Mouse (Mus musculus): ENCODE measurements around the gene Mrgprf. TPM values are rescaled to one million over a fixed set of nuclear protein-coding genes. Genes with fewer than 3 reads are reported as not detected.

Gene Mrgprf
- total and polyA plus RNA-seq, 3 experiments, result not detected

- TF ChIP-seq GABPA (IDR thresholded peaks at IDR 0.05; ENCODE audit: low read depth, low read length) (no peak), RCOR1 (IDR thresholded peaks at IDR 0.05; ENCODE audit: low read depth, low read length) (no peak), MAZ (IDR thresholded peaks at IDR 0.05; ENCODE audit: low read depth, low read length) (no peak), MAX (IDR thresholded peaks at IDR 0.05; ENCODE audit: low read length) (no peak), HCFC1 (IDR thresholded peaks at IDR 0.05; ENCODE audit: low read depth, low read length) (no peak), ELF1 (IDR thresholded peaks at IDR 0.05; ENCODE audit: low read depth, low read length) (no peak), ZC3H11A (IDR thresholded peaks at IDR 0.05; ENCODE audit: low read depth, low read length) (no peak), GATA1 (IDR thresholded peaks at IDR 0.05; ENCODE audit: low read depth, low read length) (no peak), MEF2A (IDR thresholded peaks at IDR 0.05; ENCODE audit: extremely low read depth, insufficient replicate concordance, low read depth, low read length, poor library complexity, severe bottlenecking) (no peak), ETS1 (IDR thresholded peaks at IDR 0.05; ENCODE audit: low read depth, low read length) (no peak), UBTF (IDR thresholded peaks at IDR 0.05; ENCODE audit: borderline replicate concordance, insufficient read depth, low read depth, low read length) (no peak), CHD2 (IDR thresholded peaks at IDR 0.05; ENCODE audit: low read length) (no peak), SMC3 (IDR thresholded peaks at IDR 0.05; ENCODE audit: low read depth, low read length) (no peak), TAL1 (IDR thresholded peaks at IDR 0.05; ENCODE audit: low read length) (no peak)
- H3K36me3 ChIP-seq (ENCODE audit: control insufficient read depth in 1 of 2, insufficient read depth in 2 of 2, low read length in 2 of 2), result no peaks in the 10 kb centered on the region
- H3K9me3 ChIP-seq (replicated peaks; ENCODE audit: insufficient read depth, low read length), result no peaks in the 10 kb centered on the region
- no peak overlapping the region for H3K9ac ChIP-seq (ENCODE audit: control insufficient read depth, low read depth, low read length, poor library complexity, severe bottlenecking)
- no peak overlapping the region for H3K4me3 ChIP-seq (ENCODE audit: control insufficient read depth in 1 of 2, insufficient read depth in 1 of 2, low read depth in 2 of 2, low read length in 2 of 2)
- no peaks in the 10 kb centered on the region for H3K27me3 ChIP-seq (ENCODE audit: control insufficient read depth in 1 of 2, insufficient read depth in 2 of 2, low read length in 2 of 2)
- H3K79me2 ChIP-seq (ENCODE audit: control insufficient read depth, insufficient read depth, low read length, poor library complexity), result no peaks in the 10 kb centered on the region
- H3K4me1 ChIP-seq (ENCODE audit: control insufficient read depth in 1 of 2, insufficient read depth in 2 of 2, low read length in 2 of 2), result no peaks in the 10 kb centered on the region
- no peak overlapping the region for H3K27ac ChIP-seq (ENCODE audit: control insufficient read depth, low read depth, low read length)
- no peak for DNase-seq (ENCODE audit: low read depth, low spot score)
These were observed 29.4 kb downstream of the Mrgprf start for GRCm38 (mm10) chr7:145329982-145330381.

GRCm38 (mm10) chr7:145330641-145331040 lies 30.0 kb downstream of the Mrgprf start:
- no peaks in the 10 kb centered on the region for H3K79me2 ChIP-seq (ENCODE audit: control insufficient read depth, insufficient read depth, low read length, poor library complexity)
- no peaks in the 10 kb centered on the region for H3K36me3 ChIP-seq (ENCODE audit: control insufficient read depth in 1 of 2, insufficient read depth in 2 of 2, low read length in 2 of 2)
- H3K27me3 ChIP-seq (ENCODE audit: control insufficient read depth in 1 of 2, insufficient read depth in 2 of 2, low read length in 2 of 2), result no peaks in the 10 kb centered on the region
- no peak overlapping the region for H3K27ac ChIP-seq (ENCODE audit: control insufficient read depth, low read depth, low read length)
- no peak for TF ChIP-seq MYC (IDR thresholded peaks at IDR 0.05; ENCODE audit: low read depth, low read length)
- TF ChIP-seq POLR2AphosphoS2 (IDR thresholded peaks at IDR 0.05; ENCODE audit: low read length), result no peak
- TF ChIP-seq ETS1 (IDR thresholded peaks at IDR 0.05; ENCODE audit: low read depth, low read length), result no peak
- no peak for TF ChIP-seq MAZ (IDR thresholded peaks at IDR 0.05; ENCODE audit: low read depth, low read length)
- no peaks in the 10 kb centered on the region for H3K4me1 ChIP-seq (ENCODE audit: control insufficient read depth in 1 of 2, insufficient read depth in 2 of 2, low read length in 2 of 2)
- H3K9me3 ChIP-seq (replicated peaks; ENCODE audit: insufficient read depth, low read length), result no peaks in the 10 kb centered on the region
- DNase-seq (ENCODE audit: low read depth, low spot score), result no peak
- no peak overlapping the region for H3K4me3 ChIP-seq (ENCODE audit: control insufficient read depth in 1 of 2, insufficient read depth in 1 of 2, low read depth in 2 of 2, low read length in 2 of 2)
- no peak overlapping the region for H3K9ac ChIP-seq (ENCODE audit: control insufficient read depth, low read depth, low read length, poor library complexity, severe bottlenecking)
